Mouse (Mus musculus) embryonic fibroblast, embryonic 13.5 days (primary cell): ENCODE measurements at regions not wholly inside any gene's neighbourhood (a gene's known extent, or its start where the extent isn't known, plus 50 kb on each side); places are given as distances from the start of the nearest gene placed in this dataset.

ENCODE experiments used
- CTCF ChIP-seq: IDR thresholded peaks from 2 replicates; pipeline ENCODE4 v1.5.1; 2011; ENCODE audit warnings: mild to moderate bottlenecking, control low read depth, low read length, moderate library complexity, borderline replicate concordance; ENCODE audit not compliant: insufficient read depth
- POLR2A ChIP-seq: IDR thresholded peaks from 2 replicates; pipeline ENCODE4 v1.6.1; 2011; ENCODE audit warnings: low read depth, mild to moderate bottlenecking, control low read depth, low read length, moderate library complexity

- no peak for TF ChIP-seq CTCF
- no peak for TF ChIP-seq POLR2A
Measured at GRCm38 (mm10) chr1:23282215-23282869, 115.2 kb downstream of the Ogfrl1 start.
